Mouse (Mus musculus) retina, embryonic 14.5 days (tissue): ENCODE results near the gene Btbd35f29.
"Not testable (repeated sequence)": the region's sequence is repeated elsewhere in the genome, so short reads cannot be mapped to it uniquely, and the experiment has no call there.

Source experiments
- DNase-seq: peaks from one replicate; pipeline ENCODE4 v3.0.0-alpha.2; 2015; ENCODE audit warnings: low spot score

The Btbd35f29 gene

GRCm38 (mm10) chrX:31117374-31117773 is at the start of gene Btbd35f29:
Btbd35f29 (plus strand) TSS chrX:31117674.
- not testable (repeated sequence) for DNase-seq

DNA sequence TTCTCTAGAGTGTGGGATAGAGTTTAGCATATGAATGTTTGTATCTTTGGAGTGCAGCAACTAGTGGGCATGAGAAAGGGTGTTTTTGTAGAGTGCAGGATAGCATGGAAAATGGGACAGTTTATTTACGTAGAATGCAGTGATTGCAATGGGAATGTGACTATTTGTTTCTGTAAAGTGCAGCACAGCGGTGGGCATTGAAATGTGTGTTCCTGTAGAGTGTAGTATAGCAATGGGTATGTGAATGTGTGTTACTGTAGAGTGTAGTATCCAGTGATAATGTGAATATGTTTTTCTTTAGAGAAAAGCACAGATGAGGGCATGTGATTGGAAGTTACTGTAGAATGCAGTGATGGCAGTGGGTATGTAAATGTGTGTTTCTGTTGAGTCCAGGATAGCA is 23.9 kb downstream of the Btbd35f29 start:
- DNase-seq, result not testable (repeated sequence)

DNA sequence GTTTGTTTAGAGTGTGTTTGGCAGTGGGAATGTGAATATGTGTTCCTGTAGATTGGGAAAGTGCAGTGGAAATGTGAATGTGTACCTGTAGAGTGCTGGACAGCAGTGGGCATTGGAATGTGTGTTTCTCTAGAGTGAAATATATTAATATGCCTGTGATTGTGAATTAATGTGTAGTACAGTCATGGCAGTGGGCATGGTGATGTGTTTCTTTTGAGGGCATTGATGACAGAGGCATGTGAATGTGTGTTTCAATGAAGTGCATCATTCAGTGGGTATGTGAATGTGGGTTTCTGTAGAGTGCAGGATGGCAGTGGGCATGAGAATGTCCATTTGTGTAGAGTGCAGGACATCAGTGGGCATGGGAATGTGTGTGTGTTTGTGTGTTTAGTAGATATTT is 27.7 kb downstream of the Btbd35f29 start:
- not testable (repeated sequence) for DNase-seq

GRCm38 (mm10) chrX:31145835-31146234 is 28.4 kb downstream of the Btbd35f29 start:
- not testable (repeated sequence) for DNase-seq

DNA sequence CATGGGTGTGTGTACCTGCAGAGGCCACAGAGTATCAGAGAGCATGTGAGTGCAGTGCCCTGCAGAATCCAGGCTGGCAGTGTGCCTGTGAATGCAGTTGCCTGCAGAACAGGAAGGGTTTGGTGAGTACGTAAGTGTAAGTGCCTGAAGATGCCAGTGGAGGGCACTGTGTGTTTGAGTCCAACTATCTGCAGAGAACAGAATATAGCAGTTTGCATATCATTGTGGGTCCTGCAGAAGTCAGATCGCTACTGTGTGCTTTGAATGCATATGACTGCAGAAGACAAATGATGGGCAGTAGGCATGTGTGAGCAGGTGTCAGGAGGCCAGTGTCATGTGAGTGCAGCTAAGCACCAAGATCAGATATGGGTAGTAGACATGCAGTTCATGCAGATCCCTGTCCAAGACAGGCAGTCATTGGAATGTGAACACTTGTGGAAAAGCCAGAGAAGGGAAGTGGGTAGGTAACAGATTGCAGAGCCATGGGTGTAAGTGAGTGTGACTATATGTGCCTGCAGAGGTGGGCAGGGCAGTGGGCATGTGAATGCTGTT is 41.1 kb downstream of the Btbd35f29 start:
- not testable (repeated sequence) for DNase-seq

DNA sequence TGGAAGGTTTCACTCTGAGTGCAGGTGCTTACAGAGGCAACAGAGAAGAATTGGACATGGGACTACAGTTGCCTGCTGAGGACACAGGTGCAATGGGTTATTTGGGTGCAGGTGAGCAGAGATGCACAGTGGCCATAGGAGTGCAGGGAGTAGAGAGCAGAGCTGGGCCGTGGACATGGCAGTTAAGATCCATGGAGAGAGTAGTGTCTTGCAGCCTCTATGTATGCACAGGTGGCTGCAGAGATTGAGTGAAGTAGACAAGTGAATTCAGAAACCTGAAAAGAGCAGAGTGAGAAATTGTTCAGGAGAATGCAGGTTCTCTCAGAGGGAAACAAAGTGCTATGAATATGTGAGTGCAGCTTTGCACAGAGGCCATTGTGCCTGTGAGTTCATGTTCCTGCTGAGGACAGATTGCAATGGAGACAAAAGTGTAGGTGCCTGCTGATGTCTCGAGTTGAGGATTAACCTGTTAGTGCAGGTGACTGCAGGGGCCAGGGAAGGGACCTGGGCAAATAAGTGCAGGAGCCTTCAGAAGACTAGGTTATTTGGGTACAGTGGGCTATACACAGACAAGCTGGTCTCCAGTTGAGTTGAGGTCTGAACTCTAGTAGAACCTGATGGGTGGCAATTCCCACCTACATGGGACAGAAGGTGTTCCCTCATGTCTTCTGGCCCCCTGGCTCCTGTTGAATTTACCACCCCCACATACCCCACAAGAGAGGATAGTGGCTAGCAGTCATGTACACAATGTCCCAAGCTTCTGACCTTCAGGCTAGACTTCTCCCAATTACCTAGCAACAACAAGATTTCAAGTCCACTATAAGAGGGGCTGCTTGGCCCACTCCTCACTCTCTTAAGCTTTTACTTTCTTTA is 42.2 kb downstream of the Btbd35f29 start:
- not testable (repeated sequence) for DNase-seq

GRCm38 (mm10) chrX:31160554-31160953 is 43.1 kb downstream of the Btbd35f29 start:
- not testable (repeated sequence) for DNase-seq

GRCm38 (mm10) chrX:31162638-31163037 is 45.2 kb downstream of the Btbd35f29 start:
- not testable (repeated sequence) for DNase-seq

GRCm38 (mm10) chrX:31165193-31165592 is 47.7 kb downstream of the Btbd35f29 start:
- not testable (repeated sequence) for DNase-seq
